Mouse (Mus musculus): ENCODE data around the gene Art1. TPM values are rescaled to one million over a fixed set of nuclear protein-coding genes. Genes with fewer than 3 reads are reported as not detected.

Art1 gene
- total RNA-seq (2015; ENCODE audit: low replicate concordance) (not detected in 2 replicates), total RNA-seq (2017; ENCODE audit: low replicate concordance) (not detected in 2 replicates)

DNA sequence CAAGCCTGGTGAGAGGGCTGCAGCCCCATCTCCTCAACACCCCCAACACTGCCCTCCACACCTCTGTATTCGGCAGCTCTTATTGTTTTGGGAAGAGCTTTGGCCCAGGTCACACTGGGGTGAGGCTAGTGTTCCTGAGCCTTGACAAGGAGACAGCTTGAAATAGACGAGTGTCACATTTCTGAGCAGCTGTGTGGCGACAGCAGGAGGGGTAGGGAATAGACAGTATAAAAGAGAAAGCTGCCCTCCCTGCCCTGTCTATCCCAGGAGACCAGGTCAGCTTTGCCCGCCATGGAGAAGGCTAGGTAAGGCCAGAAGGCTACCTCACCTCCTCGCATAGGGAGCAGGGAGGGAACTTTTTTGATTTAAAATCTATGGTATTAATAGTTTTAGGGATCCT lies at the start of gene Art1:
Art1 (plus strand) TSS at position 257 of the 400 bp plus-strand sequence.
- no peak for ATAC-seq (replicated peaks; ENCODE audit: low FRiP score, poor library complexity, severe bottlenecking)

DNA sequence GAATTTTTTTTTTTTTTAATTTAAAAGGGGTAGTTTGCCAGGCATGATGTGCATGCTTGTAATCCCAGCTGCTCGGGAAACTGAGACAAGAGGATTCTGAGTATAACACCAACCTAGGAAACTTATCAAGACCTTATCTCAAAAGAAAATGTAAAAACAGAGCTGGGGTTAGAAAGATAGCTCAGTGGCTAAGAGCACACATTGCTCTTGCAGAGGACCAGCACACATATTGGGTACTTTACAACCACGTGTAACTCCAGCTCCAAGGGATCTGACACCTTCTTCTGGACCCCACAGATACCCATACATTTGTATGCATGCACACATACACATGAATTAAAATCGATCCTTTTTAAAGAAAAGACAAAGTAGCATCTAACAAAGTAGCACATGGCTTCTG lies 40.2 kb upstream of the Art1 start:
- ATAC-seq (replicated peaks; ENCODE audit: low FRiP score, poor library complexity, severe bottlenecking): no peak

DNA sequence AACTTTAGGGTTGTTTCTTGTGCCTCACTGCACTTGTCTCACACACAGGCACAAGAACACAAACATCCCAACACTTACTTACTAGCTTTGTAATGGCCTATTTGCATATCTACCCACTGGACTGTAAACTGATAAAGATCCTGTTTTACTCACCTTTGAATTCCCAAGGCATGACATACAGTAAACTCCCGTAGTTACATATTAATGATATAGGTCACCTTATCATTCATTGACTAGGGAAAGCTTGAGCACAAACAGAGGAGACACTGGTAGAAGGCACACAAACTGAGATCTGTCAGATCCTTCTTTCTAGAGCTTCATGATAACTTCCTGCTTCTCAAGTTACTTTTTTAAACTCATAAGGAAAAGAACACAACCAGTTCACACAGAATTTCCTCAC lies 39.3 kb upstream of the Art1 start:
- ATAC-seq (replicated peaks; ENCODE audit: low FRiP score, poor library complexity, severe bottlenecking): no peak

DNA sequence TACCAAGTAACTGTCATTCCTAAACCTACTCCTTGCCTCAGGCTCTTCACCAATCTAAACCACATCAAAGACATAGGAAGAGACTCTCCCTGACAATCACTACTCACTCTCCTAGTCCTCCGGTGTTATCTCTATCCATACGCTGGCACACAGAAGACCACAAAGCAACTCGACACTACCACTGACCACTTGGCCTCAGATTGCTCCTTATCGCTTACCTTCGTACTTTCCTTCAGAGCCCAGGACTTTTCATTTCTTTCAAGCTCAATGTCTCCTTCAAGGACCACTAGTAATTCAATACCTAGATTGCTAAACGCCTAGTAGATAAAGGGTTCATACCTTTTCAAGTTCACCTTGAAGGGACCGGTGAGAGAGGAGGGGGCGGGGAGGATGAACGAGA lies 37.7 kb upstream of the Art1 start:
- ATAC-seq (replicated peaks; ENCODE audit: low FRiP score, poor library complexity, severe bottlenecking): no peak

DNA sequence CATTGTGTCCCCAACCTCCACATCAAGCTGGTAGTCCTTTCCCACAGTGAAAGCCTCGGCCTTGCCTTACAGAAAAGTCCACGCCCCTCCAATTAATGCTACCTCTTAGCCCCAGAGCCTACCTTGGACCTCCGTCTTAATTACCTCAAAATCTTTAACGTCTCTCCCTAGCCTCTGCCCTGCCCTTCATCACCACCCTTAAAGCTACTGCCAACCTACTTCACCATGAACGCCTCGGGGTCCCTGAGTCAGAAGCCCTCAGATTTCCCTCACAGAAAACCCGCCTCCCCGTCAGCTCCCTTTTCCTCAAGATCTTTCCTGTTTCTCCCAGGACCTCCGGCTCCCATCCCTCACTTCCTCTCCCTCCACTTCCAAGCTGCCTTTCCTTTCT lies 36.9 kb upstream of the Art1 start:
- 0 out of 2 replicates have a peak, but pooled peaks have one; percentile 12 for ATAC-seq (replicated peaks; ENCODE audit: low FRiP score, poor library complexity, severe bottlenecking)

DNA sequence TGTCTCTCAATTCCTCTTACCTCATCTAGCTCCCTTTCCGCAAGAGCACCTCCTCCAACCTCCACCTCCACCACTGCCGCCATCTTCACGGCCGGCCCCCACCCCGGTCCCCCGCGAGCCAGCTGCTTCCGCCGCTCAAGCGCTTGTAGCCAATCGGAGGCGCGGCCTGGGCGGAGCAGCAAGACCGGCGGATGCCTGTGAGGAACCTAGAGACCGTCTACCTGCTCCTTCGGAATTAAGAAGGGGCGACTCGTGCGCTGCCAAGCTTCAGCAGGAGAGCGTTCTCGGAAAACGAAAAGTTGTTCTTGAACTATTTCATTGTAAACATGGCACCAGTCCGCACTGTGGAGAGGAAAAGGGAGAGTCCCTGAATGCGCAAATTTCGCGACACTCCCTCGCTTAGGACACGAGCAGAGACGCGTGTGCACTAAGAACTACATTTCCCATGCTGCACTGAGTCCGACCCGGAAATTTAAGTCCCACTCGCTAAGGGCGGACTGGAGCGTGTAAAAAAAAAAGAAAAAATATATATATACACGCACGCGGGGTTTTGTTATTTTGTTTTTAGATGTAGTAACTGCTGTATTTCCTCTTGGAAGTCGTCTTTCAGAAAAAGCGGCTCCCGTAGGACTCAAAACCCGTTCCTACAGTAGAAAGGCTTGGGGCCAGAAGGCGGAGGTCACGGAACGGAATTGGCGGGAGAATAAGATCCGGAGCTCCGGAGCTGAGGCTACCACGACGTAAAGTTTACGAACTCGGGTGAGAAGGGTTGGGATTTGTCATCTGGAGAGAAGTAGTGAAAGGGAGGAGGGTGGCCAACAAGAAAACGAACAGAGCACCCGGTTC lies 36.3 kb upstream of the Art1 start, which contains the start of the genes Rnf121, Xndc1 and Xntrpc:
Rnf121 (minus strand) TSS at position 424 of the 846 bp plus-strand sequence.
Xndc1 (plus strand) TSS at position 466 of the 846 bp plus-strand sequence.
Xntrpc (plus strand) TSS at position 668 of the 846 bp plus-strand sequence.
- peak; percentile 97 for ATAC-seq (replicated peaks; ENCODE audit: low FRiP score, poor library complexity, severe bottlenecking)

DNA sequence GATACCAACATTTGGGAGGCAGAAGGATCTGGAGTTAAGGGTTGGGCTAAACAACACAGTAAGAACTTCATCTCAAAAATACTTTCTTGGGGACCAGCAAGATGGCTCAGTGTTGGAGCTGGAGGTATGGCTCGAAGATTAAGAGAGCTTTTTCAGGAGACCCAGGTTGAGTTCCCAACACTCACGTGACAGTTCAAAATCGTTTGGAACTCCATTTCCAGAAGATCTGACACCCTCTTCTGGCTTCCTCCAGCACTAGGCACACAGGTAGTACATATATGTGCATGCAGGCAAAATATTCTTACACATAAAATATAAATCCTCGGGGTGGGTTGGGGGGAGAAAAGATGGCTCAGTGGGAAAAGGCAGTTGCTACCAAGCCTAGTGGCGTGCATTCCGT lies 35.2 kb upstream of the Art1 start:
- no peak for ATAC-seq (replicated peaks; ENCODE audit: low FRiP score, poor library complexity, severe bottlenecking)

DNA sequence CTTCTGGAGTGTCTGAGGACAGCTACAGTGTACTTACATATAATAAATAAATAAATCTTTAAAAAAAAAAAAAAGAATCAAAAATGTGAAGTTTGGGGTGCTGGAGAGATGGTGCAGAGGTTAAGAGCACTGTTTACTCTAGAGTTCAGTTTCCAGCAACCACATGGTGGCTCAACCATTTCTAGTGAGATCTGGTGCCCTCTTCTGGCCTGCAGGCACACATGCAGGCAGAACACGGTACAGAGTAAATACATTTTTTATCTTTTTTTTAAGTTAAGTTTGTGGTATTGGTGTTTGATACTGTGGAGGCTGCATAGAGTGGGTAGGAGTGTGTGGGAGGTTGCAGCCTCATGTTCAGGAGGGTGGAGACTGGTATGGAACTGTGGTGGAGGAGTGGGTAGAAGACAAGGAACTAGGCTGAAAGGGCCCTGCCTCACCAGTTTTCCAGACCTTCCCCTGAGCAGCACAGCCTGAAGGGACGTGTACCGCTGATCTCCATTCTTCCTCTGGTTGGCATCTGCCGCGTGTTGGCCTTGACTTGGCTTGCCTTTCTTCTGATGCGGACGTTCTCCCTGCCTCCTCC lies 24.7 kb upstream of the Art1 start:
- ATAC-seq (replicated peaks; ENCODE audit: low FRiP score, poor library complexity, severe bottlenecking): peak; percentile 60

DNA sequence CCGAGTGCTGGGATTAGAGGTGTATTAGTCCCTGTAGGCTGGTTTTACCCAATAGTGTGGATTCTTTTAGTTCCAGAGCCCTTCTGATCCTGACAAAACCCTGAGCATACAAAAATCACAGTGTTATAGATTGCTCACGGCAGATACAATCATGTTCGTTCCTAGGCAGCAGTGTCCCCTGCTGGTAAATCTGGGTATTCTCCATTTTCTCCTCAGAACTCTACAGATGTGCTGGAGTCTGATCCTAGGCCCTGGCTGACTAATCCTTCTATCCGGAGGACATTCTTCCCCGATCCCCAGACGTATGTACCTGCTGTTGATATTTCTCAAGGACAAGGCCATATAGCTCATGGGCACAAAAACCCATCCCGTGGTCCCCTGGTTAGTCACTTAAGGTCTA lies 23.0 kb upstream of the Art1 start:
- peak; percentile 64; the same call in 1 of the 2 replicates for ATAC-seq (replicated peaks; ENCODE audit: low FRiP score, poor library complexity, severe bottlenecking)

DNA sequence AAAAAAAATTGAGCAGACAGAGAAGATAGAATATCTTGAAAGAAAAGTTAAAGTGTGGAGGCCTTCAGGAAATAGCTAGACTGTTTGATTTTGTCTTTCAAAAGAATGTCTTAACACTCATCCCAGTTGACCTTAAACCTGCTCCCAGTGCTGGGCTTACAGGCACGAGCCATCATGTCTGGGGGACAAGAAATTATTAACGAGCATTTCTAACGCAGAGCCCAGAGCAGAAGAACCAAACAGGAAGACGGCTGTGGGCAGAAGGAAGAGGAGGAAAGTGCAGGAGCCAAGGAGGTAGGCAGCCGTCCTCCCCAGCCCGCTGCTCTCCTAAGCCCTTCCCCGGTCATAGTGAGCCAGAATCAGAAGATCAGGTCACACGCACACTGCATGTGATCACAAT lies 21.2 kb upstream of the Art1 start:
- no peak for ATAC-seq (replicated peaks; ENCODE audit: low FRiP score, poor library complexity, severe bottlenecking)

DNA sequence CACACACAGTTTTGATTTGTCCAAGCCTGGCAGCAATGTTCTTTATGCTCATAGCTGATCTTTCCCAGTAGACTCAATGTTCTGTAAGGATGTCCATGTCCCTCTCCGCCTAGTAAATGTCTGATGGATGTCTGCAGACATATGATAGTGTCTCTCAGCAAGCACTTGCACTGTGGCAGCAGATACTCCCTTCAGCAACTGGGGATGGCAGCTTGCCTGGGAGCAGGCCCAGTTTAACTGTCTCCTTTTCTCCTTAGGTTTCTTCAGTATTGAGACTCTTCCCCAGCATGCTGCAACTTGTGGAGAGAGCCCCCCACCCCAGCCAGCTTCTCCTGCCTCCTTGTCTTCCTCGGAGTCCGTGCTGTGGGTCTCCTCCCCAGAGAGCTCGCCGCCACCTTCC lies 19.8 kb upstream of the Art1 start:
- no peak for ATAC-seq (replicated peaks; ENCODE audit: low FRiP score, poor library complexity, severe bottlenecking)

DNA sequence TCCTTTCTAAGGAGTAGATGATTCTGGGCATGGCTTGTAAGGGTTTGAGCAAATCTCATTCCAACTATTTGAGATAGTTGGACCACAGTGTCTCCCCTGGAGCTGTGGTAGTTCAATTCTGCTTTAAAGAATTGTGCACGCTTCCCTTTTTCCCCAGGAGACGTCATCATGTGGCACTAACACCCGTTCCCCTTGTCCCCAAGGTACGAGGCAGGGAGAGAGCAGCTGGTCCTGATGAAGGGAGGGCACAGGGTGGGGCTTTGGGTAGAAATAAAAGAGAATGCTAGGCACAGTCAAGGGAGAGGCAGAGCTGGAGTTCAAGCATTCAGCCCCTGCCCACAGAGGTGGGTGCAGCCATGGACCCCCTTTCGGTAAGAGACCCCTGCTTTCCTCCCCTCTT lies 18.7 kb upstream of the Art1 start, which contains the start of gene Trpc2:
Trpc2 (plus strand) TSS at position 301 of the 400 bp plus-strand sequence.
- ATAC-seq (replicated peaks; ENCODE audit: low FRiP score, poor library complexity, severe bottlenecking): no peak

DNA sequence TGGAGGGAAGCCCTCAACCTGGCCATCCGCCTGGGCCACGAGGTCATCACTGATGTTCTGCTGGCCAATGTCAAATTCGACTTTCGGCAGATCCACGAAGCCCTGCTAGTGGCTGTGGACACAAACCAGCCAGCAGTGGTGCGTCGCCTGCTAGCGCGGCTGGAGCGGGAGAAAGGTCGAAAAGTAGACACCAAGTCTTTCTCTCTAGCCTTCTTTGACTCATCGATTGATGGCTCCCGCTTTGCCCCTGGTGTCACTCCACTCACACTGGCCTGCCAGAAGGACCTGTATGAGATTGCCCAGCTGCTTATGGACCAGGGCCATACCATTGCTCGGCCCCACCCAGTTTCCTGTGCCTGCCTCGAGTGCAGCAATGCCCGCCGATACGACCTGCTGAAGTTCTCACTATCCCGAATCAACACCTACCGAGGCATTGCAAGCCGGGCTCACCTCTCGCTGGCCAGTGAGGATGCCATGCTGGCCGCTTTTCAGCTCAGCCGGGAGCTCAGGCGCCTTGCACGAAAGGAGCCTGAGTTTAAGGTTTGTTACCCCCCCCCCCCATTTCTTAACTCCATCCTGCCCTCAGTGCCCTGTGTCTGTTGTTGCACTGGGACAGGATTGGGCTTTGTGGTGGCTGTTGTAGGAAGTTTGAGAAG lies 17.4 kb upstream of the Art1 start:
- no peak for ATAC-seq (replicated peaks; ENCODE audit: low FRiP score, poor library complexity, severe bottlenecking)

DNA sequence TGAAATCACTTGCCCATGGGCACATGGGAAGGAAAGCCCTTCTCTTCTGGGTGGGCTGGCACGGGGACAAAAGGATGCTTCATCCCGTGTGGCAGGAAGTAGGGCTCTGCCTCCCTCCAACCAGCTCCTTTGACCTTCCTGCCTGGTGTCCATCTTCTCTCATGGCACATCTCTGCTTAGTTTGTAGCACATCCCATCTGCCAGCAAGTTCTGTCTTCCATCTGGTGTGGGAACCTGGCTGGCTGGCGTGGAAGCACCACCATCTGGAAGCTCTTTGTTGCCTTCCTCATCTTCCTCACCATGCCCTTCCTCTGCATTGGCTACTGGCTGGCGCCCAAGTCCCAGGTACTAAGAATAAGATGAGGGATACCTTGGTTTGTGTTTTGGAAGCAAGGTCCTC lies 14.2 kb upstream of the Art1 start:
- ATAC-seq (replicated peaks; ENCODE audit: low FRiP score, poor library complexity, severe bottlenecking): no peak

DNA sequence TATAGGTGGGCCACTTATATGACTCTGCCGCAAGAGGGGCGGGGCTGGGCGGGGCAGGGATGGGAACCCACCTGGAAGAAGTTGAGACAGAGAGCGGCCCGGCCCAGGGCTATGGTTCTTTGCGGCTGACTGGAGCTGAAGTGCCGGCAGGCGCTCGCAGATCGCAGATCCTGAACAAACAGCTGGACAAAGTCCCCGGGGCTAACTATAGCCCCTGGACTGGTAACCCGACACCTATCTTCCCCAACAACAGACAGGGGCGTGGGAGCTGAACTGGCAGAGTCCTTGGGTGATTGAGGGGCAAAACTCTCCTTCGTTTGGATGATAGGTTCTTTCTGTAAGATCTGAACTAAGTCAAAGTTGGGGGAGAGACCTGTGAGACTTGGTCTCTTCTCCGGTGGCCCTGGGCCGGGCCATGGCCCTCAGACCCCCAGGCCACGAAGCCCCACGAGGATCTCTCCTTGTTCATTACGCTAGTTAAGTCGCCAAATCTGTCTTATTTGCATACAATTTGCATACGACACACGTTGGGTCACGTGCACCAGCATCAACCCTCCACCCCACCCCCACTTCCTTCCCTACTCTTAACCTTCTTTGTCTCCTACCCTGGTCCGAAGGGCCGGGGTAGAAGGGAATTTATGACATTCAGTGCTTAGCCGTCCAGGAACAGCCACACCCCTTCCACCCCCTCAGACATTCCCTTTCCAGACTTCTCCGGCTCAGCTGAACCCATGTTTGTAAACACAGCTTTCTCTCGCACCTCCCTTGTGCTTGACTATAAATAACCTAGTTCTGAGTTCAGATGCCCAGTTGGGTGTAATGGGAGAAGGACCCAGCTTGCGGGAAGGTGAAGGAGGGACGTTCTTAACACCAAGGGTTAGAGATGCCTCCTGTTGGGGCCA lies 1.5 kb upstream of the Art1 start:
- ATAC-seq (replicated peaks; ENCODE audit: low FRiP score, poor library complexity, severe bottlenecking): no peak

DNA sequence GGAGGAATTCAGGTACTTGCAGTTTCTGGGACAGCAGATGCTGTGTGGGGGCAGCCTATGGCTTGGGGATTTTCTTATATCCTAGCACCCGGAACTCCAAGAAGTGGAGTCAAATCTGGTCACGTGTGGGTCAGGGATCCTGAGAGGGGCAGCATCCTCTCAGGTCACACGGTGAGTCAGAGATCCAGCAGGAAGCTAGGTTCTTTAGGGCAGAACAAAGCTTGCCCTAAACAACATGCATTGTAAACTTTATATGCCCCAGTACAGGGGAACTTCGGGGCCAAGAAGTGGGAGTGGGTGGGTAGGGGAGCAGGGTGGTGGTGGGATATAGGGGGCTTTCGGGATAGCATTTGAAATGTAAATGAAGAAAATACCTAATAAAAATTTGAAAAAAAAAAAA lies 675 bp upstream of the Art1 start:
- ATAC-seq (replicated peaks; ENCODE audit: low FRiP score, poor library complexity, severe bottlenecking): no peak

DNA sequence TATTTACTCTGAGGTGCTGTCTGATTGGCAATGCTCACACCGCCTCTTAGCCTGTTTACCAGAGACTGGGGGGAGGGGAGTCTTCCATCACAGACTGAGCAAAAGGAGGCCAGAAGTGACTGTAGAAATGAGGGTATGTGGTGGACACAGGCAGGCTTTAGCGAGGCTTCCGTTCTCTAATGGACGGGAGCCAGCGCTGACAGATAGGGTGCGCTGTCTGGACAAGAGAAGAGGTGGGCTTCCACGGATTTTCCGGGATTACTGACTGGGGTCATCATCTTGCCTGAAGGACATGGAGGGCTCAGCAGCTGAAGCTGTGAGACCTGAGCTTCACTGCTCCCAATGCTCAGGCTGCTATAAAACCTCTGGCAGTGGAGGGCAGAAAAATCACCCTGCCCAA lies 698 bp downstream of the Art1 start:
- ATAC-seq (replicated peaks; ENCODE audit: low FRiP score, poor library complexity, severe bottlenecking): no peak

DNA sequence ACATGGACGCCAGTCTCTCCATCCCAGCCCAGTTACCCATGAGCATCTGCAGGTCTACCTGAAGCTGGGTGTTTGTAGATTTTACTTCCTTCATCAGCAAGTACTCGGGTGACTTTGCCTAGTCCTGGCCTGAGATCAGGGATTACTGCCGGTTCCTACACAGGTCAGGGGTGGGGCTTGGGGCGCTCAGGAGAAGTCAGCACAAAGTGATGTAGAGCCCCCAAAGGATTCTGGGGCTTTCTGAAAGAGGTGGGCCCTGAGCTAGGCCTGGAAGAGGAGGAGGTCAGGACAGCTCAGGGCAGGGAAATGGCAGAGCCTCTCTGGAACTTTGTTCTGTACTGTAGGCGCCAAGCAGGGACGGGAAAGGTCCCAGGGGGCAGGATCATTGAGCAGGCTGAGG lies 1.2 kb downstream of the Art1 start:
- ATAC-seq (replicated peaks; ENCODE audit: low FRiP score, poor library complexity, severe bottlenecking): no peak

DNA sequence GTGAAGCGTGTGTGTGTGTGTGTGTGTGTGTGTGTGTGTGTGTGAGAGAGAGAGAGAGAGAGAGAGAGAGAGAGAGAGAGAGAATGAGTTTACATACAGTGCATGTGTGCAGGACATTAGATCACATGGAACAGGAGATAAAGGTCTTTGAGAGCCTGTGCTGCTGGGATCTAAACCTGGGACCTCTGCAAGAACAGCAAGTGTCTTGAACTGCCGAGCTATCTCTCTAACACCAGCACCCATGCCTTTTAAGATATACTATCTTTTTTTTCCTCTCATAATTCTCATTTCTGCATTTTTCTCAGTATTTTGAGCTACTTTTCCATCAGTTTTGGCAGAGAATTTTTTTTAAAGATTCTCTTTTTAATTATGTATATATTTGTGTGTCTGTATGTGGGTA lies 2.0 kb downstream of the Art1 start:
- ATAC-seq (replicated peaks; ENCODE audit: low FRiP score, poor library complexity, severe bottlenecking): no peak

DNA sequence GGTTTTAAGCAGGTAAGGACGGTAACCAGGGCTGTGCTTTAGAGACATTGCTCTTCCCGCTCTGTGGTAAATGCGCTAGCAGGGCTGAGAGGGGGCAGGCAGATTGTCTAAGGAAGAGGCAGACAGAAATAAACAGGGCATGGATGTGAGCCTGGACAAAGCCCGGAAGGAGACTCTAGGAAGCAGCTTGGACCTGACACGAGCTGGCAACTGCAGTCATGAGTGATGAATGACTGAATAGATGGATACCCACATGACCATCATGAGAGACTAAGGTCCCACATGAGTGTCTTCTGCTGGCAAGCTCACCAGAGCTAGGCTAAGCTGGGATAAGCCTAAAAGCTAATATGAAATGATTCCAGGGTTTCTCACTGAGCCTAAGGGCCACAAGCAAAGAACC lies 2.6 kb downstream of the Art1 start:
- ATAC-seq (replicated peaks; ENCODE audit: low FRiP score, poor library complexity, severe bottlenecking): no peak
